Mouse (Mus musculus): ENCODE measurements around the gene Mixl1.

- no peak for TF ChIP-seq CTCF (IDR thresholded peaks at IDR 0.05; ENCODE audit: low read depth, low read length)
- TF ChIP-seq GATA1 (IDR thresholded peaks at IDR 0.05; ENCODE audit: borderline replicate concordance, low read length), result no peak
- no peak for TF ChIP-seq POLR2AphosphoS5 (IDR thresholded peaks at IDR 0.05; ENCODE audit: insufficient replicate concordance, low read depth, low read length)
- no peak for TF ChIP-seq TAL1 (conservative IDR thresholded peaks at IDR 0.05; ENCODE audit: low read depth, low read length)
Measured at GRCm38 (mm10) chr1:180723701-180724238, 26.9 kb upstream of the Mixl1 start.
